Mouse (Mus musculus): ENCODE results near the gene Epp13.

DNA sequence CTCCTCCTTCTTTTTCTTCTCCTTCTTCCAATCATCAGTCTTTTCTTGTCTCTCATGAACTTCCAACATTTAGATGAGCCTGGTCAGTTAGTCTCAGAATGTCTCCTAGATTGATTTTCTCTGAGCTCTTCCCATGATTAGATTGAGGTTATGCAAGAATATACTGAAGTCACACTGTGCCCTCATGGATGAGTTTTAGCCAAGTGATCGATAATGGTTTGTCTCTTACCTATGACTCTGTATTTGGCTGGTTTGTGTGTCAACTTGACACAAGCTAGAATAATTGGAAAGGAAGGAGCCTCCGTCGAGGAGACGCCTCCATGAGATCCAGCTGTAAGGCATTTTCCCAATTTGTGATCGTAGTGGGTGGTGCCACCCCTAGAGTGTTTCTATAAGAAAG lies 1.9 kb downstream of the Epp13 start:
- TF ChIP-seq POLR2A (IDR thresholded peaks at IDR 0.05; ENCODE audit: borderline replicate concordance, low read depth, low read length) (no peak), CTCF (IDR thresholded peaks at IDR 0.05; ENCODE audit: low read depth, low read length) (no peak)
